Mouse (Mus musculus) CH12.LX (cell line): Measurements from ENCODE around the gene Dlg2.

Experiments
- CTCF ChIP-seq, 2 experiments: IDR thresholded peaks in 1 of 2; conservative IDR thresholded peaks in 1 of 2; 2 replicates each; pipeline ENCODE4 v1.5.1; 2011 to 2012; ENCODE audit warnings: low read depth in 2 of 2, low read length in 2 of 2, improper control_type of control experiment in 1 of 2, inconsistent platforms in 1 of 2, mild to moderate bottlenecking in 1 of 2, moderate library complexity in 1 of 2
- MAX ChIP-seq: IDR thresholded peaks from 2 replicates; pipeline ENCODE4 v1.6.1; 2011; ENCODE audit warnings: low read length, improper control_type of control experiment
- POLR2AphosphoS2 ChIP-seq: IDR thresholded peaks from 2 replicates; pipeline ENCODE4 v1.6.1; 2011; ENCODE audit warnings: low read depth, low read length, improper control_type of control experiment
- ZMIZ1 ChIP-seq: IDR thresholded peaks from 2 replicates; pipeline ENCODE4 v1.6.1; 2012; ENCODE audit warnings: low read depth, mild to moderate bottlenecking, inconsistent platforms, low read length, improper control_type of control experiment

GRCm38 (mm10) chr7:92316389-92316788 is 1839.9 kb downstream of the Dlg2 start:
- no peak for TF ChIP-seq CTCF (conservative IDR thresholded peaks at IDR 0.05 in 1 of 2, IDR thresholded peaks at IDR 0.05 in 1 of 2; ENCODE audit: low read depth in 2 of 2, low read length in 2 of 2)
- TF ChIP-seq POLR2AphosphoS2, result no peak
- TF ChIP-seq ZMIZ1, result no peak
- no peak for TF ChIP-seq MAX
